Mouse (Mus musculus): ENCODE measurements around the gene Fancc.

Fancc gene

GRCm38 (mm10) chr13:63496646-63497582 lies at the start of gene Fancc:
TSS of gene Fancc (minus strand) at chr13:63497278.
- DNase-seq (ENCODE audit: low read depth, low spot score) = peak; percentile 89

GRCm38 (mm10) chr13:63545291-63545690 lies 48.2 kb upstream of the Fancc start:
- DNase-seq (ENCODE audit: low read depth, low spot score) = no peak

GRCm38 (mm10) chr13:63544967-63545253 lies 47.8 kb upstream of the Fancc start:
- no peak for DNase-seq (ENCODE audit: low read depth, low spot score)

- DNase-seq (ENCODE audit: low read depth, low spot score) = no peak
Measured at GRCm38 (mm10) chr13:63544119-63544966, 47.3 kb upstream of the Fancc start.

GRCm38 (mm10) chr13:63543459-63543858 lies 46.4 kb upstream of the Fancc start:
- no peak for DNase-seq (ENCODE audit: low read depth, low spot score)

GRCm38 (mm10) chr13:63542796-63543384 lies 45.8 kb upstream of the Fancc start:
- no peak for DNase-seq (ENCODE audit: low read depth, low spot score)

- DNase-seq (ENCODE audit: low read depth, low spot score) = no peak
Measured at GRCm38 (mm10) chr13:63541510-63541909, 44.4 kb upstream of the Fancc start.

GRCm38 (mm10) chr13:63540584-63540983 lies 43.5 kb upstream of the Fancc start:
- no peak for DNase-seq (ENCODE audit: low read depth, low spot score)

- no peak for DNase-seq (ENCODE audit: low read depth, low spot score)
Measured at GRCm38 (mm10) chr13:63534981-63535380, 37.9 kb upstream of the Fancc start.

- no peak for DNase-seq (ENCODE audit: low read depth, low spot score)
Measured at GRCm38 (mm10) chr13:63530857-63531256, 33.8 kb upstream of the Fancc start.

- no peak for DNase-seq (ENCODE audit: low read depth, low spot score)
Measured at GRCm38 (mm10) chr13:63530371-63530764, 33.3 kb upstream of the Fancc start.

GRCm38 (mm10) chr13:63529602-63530370 lies 32.7 kb upstream of the Fancc start:
- no peak for DNase-seq (ENCODE audit: low read depth, low spot score)

- DNase-seq (ENCODE audit: low read depth, low spot score) = peak; percentile 38
Measured at GRCm38 (mm10) chr13:63528852-63529251, 31.8 kb upstream of the Fancc start.

- DNase-seq (ENCODE audit: low read depth, low spot score) = peak; percentile 90
Measured at GRCm38 (mm10) chr13:63528164-63528675, 31.1 kb upstream of the Fancc start.

- peak; percentile 52 for DNase-seq (ENCODE audit: low read depth, low spot score)
Measured at GRCm38 (mm10) chr13:63525571-63526197, 28.6 kb upstream of the Fancc start.

GRCm38 (mm10) chr13:63524608-63525570 lies 27.8 kb upstream of the Fancc start:
- peak; percentile 71 for DNase-seq (ENCODE audit: low read depth, low spot score)

GRCm38 (mm10) chr13:63524061-63524460 lies 27.0 kb upstream of the Fancc start:
- DNase-seq (ENCODE audit: low read depth, low spot score) = no peak

- DNase-seq (ENCODE audit: low read depth, low spot score) = no peak
Measured at GRCm38 (mm10) chr13:63522832-63523231, 25.8 kb upstream of the Fancc start.

- DNase-seq (ENCODE audit: low read depth, low spot score) = no peak
Measured at GRCm38 (mm10) chr13:63520110-63520509, 23.0 kb upstream of the Fancc start.

- DNase-seq (ENCODE audit: low read depth, low spot score) = no peak
Measured at GRCm38 (mm10) chr13:63516535-63516934, 19.5 kb upstream of the Fancc start.
